Mouse (Mus musculus): Measurements from ENCODE around the gene Gm5580.
"Not testable (repeated sequence)": the region's sequence is repeated elsewhere in the genome, so short reads cannot be mapped to it uniquely, and the experiment has no call there.

The Gm5580 gene

DNA sequence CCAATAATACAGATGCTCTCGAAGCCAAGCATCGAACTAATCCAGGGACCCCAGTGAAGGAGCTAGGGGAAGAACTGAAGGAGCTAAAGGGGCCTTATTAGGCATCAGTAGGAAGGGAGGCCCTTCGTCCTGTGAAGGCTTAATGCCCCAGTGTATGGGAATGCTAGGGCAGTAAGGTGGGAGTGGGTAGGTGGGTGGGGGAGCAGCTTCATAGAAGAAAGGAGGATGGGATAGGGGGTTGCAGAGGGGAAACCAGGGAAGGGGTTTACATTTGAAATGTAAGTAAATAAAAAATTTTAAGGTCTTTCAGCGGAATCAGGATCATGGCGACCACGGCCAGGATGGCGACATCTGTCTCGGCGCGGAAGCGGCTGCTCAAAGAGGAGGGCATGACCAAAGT is at the start of gene Gm5580:
Gene Gm5580 (plus strand): TSS at position 301 of the 400 bp plus-strand sequence.
- not testable (repeated sequence) for DNase-seq

- not testable (repeated sequence) for DNase-seq
Observed at GRCm38 (mm10) chr6:116506302-116507003, 44.5 kb upstream of the Gm5580 start, which contains the start of gene Olfr212. Gene Olfr212, plus strand, starts transcription at chr6:116506516.

- DNase-seq: no peak
Observed at GRCm38 (mm10) chr6:116514832-116515231, 36.1 kb upstream of the Gm5580 start.

- DNase-seq: no peak
Observed at GRCm38 (mm10) chr6:116538156-116538555, 12.8 kb upstream of the Gm5580 start, which contains the start of gene Olfr213. Gene Olfr213, plus strand, starts transcription at chr6:116538456.

GRCm38 (mm10) chr6:116542500-116542899 is 8.4 kb upstream of the Gm5580 start:
- DNase-seq: no peak

GRCm38 (mm10) chr6:116553935-116554334 is 3.0 kb downstream of the Gm5580 start, which contains the start of gene Olfr214:
Gene Olfr214, plus strand, starts transcription at chr6:116554235.
- DNase-seq: no peak

- no peak for DNase-seq
Observed at GRCm38 (mm10) chr6:116554952-116555351, 4.0 kb downstream of the Gm5580 start.

- peak; percentile 37 for DNase-seq
Observed at GRCm38 (mm10) chr6:116569834-116570233, 18.9 kb downstream of the Gm5580 start.

DNA sequence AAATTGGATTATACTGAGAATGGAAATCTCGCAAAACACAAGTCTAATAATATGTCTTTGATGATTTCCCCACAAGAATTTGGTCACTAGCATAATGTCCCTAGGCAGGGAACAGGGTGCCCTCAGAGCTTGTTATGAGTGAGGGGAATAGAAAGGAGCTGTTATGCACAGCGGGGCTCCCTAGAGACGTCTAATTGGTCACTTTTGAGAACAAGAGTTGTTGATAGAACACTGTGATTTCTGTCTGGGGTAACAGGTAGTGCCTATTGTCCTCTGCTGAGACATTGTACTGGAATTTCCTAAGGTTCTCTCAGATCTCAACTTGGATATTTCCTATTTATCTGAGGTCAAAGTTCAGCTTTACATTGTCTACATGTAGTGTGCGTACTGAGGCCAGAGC is 33.2 kb downstream of the Gm5580 start, which contains the start of gene Olfr215:
Gene Olfr215 (minus strand): TSS at position 101 of the 400 bp plus-strand sequence.
- no peak for DNase-seq

GRCm38 (mm10) chr6:116600969-116601368 is 50.0 kb downstream of the Gm5580 start:
- DNase-seq: not testable (repeated sequence)

Data from cerebellum, adult 9-10 months (tissue).